ENCODE assay signal across 8 mouse cellular contexts in genomic region chr2:148875335-148875811, GRCm38 (mm10). TPM values are rescaled to one million over a fixed set of nuclear protein-coding genes. Genes with fewer than 3 reads are reported as not detected.
A peak's percentile ranks its signal among the peaks of the same experiment; 100 is the strongest.
DNase-seq lines count a peak whose midpoint lies in the region; ATAC-seq lines count a peak whose summit lies in the region.

Gene Cst3 (minus strand): TSS chr2:148875692.

- H3K9me3 ChIP-seq in heart, embryonic 14.5 days (ENCODE audit: control insufficient read depth, low read length), result no peaks in the 10 kb centered on the region
- H3K9me3 ChIP-seq in liver, embryonic 13.5 days (replicated peaks), result no peaks in the 10 kb centered on the region
- H3K9me3 ChIP-seq in stomach, embryonic 16.5 days (replicated peaks; ENCODE audit: control insufficient read depth, low read length), result no peaks in the 10 kb centered on the region

- peak within 1 kb of the TSS; percentile 78 for H3K4me2 ChIP-seq in heart, embryonic 14.5 days (ENCODE audit: low read length)
- H3K4me2 ChIP-seq in liver, embryonic 13.5 days, result peak within 1 kb of the TSS; percentile 83
- peak within 1 kb of the TSS; percentile 71 for H3K4me2 ChIP-seq in stomach, embryonic 16.5 days (ENCODE audit: low read depth, low read length)

- H3K9ac ChIP-seq in heart, embryonic 14.5 days (ENCODE audit: low read length), result peak within 1 kb of the TSS; percentile 91
- peak within 1 kb of the TSS; percentile 77 for H3K9ac ChIP-seq in liver, embryonic 13.5 days
- peak within 1 kb of the TSS; percentile 95 for H3K9ac ChIP-seq in stomach, embryonic 16.5 days (ENCODE audit: low read length)

- H3K36me3 ChIP-seq in heart, embryonic 14.5 days (ENCODE audit: control insufficient read depth, insufficient read depth, low read length), result peaks cover 22% of the 10 kb centered on the region
- H3K36me3 ChIP-seq in liver, embryonic 13.5 days, result peaks cover 11% of the 10 kb centered on the region; the same call in 1 of the 2 replicates
- peaks cover 9% of the 10 kb centered on the region; the same call in 1 of the 2 replicates for H3K36me3 ChIP-seq in stomach, embryonic 16.5 days (ENCODE audit: control insufficient read depth, insufficient read depth, low read length)

- peak within 1 kb of the TSS; percentile 100 for H3K4me3 ChIP-seq in brown adipose tissue, adult 24 weeks (ENCODE audit: insufficient read depth, low read depth, low read length)
- H3K4me3 ChIP-seq in heart, embryonic 14.5 days (ENCODE audit: control insufficient read depth in 1 of 2, insufficient read depth in 1 of 2, low read depth in 1 of 2, low read length in 2 of 2), result peak within 1 kb of the TSS; percentile 74 to 88
- peak within 1 kb of the TSS; percentile 80 for H3K4me3 ChIP-seq in liver, embryonic 13.5 days (replicated peaks)
- H3K4me3 ChIP-seq in stomach, embryonic 16.5 days (replicated peaks; ENCODE audit: low read length), result peak within 1 kb of the TSS; percentile 89

- H3K4me1 ChIP-seq in brown adipose tissue, adult 24 weeks (ENCODE audit: control insufficient read depth, insufficient read depth, insufficient read length, low read length), result peaks cover 36% of the 10 kb centered on the region
- peaks cover 35 to 58% of the 10 kb centered on the region in 2 experiments for H3K4me1 ChIP-seq in heart, embryonic 14.5 days (ENCODE audit: control insufficient read depth in 2 of 2, insufficient read depth in 2 of 2, low read length in 2 of 2)
- H3K4me1 ChIP-seq in liver, embryonic 13.5 days (replicated peaks), result peaks cover 31% of the 10 kb centered on the region
- H3K4me1 ChIP-seq in stomach, embryonic 16.5 days (ENCODE audit: control insufficient read depth, insufficient read depth, low read length), result peaks cover 31% of the 10 kb centered on the region

- under 1% methylated on average over 19 of the region's 19 CpGs for WGBS in heart, embryonic 14.5 days
- under 1% methylated on average over 19 of the region's 19 CpGs for WGBS in liver, embryonic 13.5 days (ENCODE audit: insufficient replicate concordance)
- 0% methylated on average over 19 of the region's 19 CpGs for WGBS in stomach, embryonic 16.5 days

- no peaks in the 10 kb centered on the region for H3K27me3 ChIP-seq in heart, embryonic 14.5 days (ENCODE audit: control insufficient read depth, insufficient read depth, low read length)
- no peaks in the 10 kb centered on the region for H3K27me3 ChIP-seq in liver, embryonic 13.5 days
- no peaks in the 10 kb centered on the region for H3K27me3 ChIP-seq in stomach, embryonic 16.5 days (ENCODE audit: control insufficient read depth, insufficient read depth, low read length)

- DNase-seq in CD4-positive helper T cell, adult 2 months (ENCODE audit: low read depth, low spot score), result peak; percentile 87
- DNase-seq in fibroblast of lung, adult 2 months (ENCODE audit: low read depth), result peak; percentile 85
- peak; percentile 96 for DNase-seq in kidney, postnatal 14 days
- DNase-seq in liver, embryonic 13.5 days, result peak; percentile 82
- DNase-seq in neural tube, embryonic 10.5 days (ENCODE audit: extremely low spot score, low spot score), result peak; percentile 93

- ATAC-seq in heart, embryonic 14.5 days (ENCODE audit: insufficient number of reproducible peaks, insufficient read depth, low FRiP score, low read depth), result peak; percentile 91
- ATAC-seq in liver, embryonic 13.5 days (ENCODE audit: low read depth), result peak; percentile 97
- ATAC-seq in stomach, embryonic 16.5 days (ENCODE audit: insufficient read depth, low FRiP score), result peak; percentile 95

- H3K27ac ChIP-seq in brown adipose tissue, adult 24 weeks (replicated peaks; ENCODE audit: low read depth, low read length), result peak within 1 kb of the TSS; percentile 95
- H3K27ac ChIP-seq in heart, embryonic 14.5 days (replicated peaks in 1 of 2; ENCODE audit: control insufficient read depth in 1 of 2, insufficient read depth in 1 of 2, low read depth in 2 of 2, low read length in 2 of 2), result peak within 1 kb of the TSS; percentile 92 to 95
- peak within 1 kb of the TSS; percentile 76 for H3K27ac ChIP-seq in liver, embryonic 13.5 days
- peak within 1 kb of the TSS; percentile 98 for H3K27ac ChIP-seq in stomach, embryonic 16.5 days (ENCODE audit: low read length)

RNA-seq across cellular contexts. Expression of gene Cst3, which starts in this region (rescaled TPM):
- polyA plus RNA-seq in brown adipose tissue, adult 24 weeks (2012; ENCODE audit: insufficient read depth, insufficient read length, missing spikeins), result 1,454 and 1,867 TPM in 2 replicates
- 901 and 992 TPM in 2 replicates for polyA plus RNA-seq in heart, embryonic 14.5 days (2014; fragmentation: Nextera tagmentation; extraction: Ambion mirVana)
- polyA plus RNA-seq in liver, embryonic 13.5 days (2015; fragmentation: Nextera tagmentation; extraction: Ambion mirVana), result 128 and 144 TPM in 2 replicates
- polyA plus RNA-seq in stomach, embryonic 16.5 days (2015; fragmentation: Nextera tagmentation; extraction: Ambion mirVana), result 470 and 499 TPM in 2 replicates

Comparison
In these comparisons a context has a peak if more than half of its experiments do, and no peak if none do; other contexts are left out.
1. Peak in every context shown above with its lines: DNase-seq, ATAC-seq, H3K4me3 ChIP-seq and H3K27ac ChIP-seq.